Mouse (Mus musculus) gastrocnemius, adult 2 months (tissue): ENCODE measurements at regions not wholly inside any gene's neighbourhood (a gene's known extent, or its start where the extent isn't known, plus 50 kb on each side); places are given as distances from the start of the nearest gene placed in this dataset.

Source experiments
- DNase-seq: peaks from one replicate; pipeline ENCODE4 v3.0.0; 2022
- H3K27ac ChIP-seq: fragments of 200-600 bp; 2 replicates; pipeline ENCODE4 v1.8.1; 2022; ENCODE audit warnings: mild to moderate bottlenecking
- H3K4me3 ChIP-seq: fragments of 200-600 bp; 2 replicates; pipeline ENCODE4 v1.8.1; 2022; ENCODE audit warnings: mild to moderate bottlenecking, moderate library complexity
- CTCF ChIP-seq: fragments of 200-600 bp; IDR thresholded peaks from 2 replicates; pipeline ENCODE4 v1.8.1; 2022; ENCODE audit warnings: antibody characterized with exemption, mild to moderate bottlenecking, moderate library complexity
- intact Hi-C: fragments of 180-260 bp; cut with DNase I; formaldehyde crosslinking; loops from one replicate; pipeline ENCODE4 v1.15.1; 2025

DNA sequence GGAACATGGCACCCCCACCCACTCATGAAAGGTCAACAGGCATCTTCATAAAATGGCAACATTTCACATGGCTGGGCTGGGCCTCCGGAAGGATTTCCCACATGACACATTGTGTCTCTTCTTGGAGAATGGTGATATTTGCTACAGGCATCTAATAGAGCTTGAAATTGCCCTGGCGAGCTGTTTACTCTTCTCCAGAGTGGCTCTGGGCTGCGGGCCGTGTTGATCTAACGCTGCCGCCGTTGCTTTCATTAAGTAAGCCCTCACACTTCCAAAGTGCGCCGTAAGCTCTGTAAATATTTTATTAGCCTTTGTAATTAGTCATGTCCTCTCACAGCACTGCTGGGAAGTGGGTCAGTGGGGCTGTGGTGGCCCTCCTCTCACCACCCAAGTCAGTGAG lies 164.4 kb upstream of the Ctnnb1 start:
- no peak for DNase-seq
- no peak overlapping the region for H3K4me3 ChIP-seq
- no peak for TF ChIP-seq CTCF
- intact Hi-C loops, result no loop called here
- H3K27ac ChIP-seq, result no peak overlapping the region

DNA sequence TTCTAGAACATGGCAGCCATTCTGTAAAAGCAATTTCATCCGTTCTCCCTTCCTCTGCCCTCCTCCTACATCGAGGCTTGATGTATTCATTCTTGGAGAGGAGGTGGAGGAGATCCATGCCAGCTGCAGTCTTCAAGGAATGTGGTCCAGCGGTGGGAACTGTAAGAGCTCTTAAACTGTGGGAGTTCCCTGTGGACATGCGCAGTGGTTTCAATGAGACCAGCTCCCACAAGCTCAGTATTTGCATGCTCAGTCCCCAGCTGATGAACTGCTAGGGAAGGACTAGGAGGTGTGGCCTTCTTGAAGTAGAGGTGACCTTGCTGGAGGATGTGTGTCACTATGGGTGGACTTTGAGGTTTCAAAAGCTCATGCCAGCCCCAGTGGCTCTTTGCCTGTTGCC lies 163.7 kb upstream of the Ctnnb1 start:
- H3K27ac ChIP-seq, result no peak overlapping the region
- DNase-seq, result no peak
- no peak for TF ChIP-seq CTCF
- H3K4me3 ChIP-seq, result no peak overlapping the region
- intact Hi-C loops, result no loop called here

DNA sequence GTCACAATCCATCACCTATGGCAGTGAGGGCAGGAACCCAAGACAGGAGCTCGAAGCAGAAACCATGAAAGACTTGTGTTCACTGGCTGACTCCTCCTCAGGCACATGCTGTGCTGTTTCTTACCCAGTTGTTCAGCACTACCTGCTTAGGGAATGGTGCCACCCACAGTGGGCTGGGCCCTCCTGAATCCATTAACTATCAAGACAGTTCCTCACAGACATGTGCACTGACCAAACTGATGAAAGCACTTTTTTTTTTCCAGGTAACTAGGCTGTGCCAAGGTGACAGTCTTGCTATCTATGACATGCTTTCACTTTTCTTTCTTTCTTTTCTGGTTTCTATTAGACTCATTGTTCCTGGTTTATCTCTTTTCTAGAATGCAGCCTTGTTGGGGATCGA lies 162.1 kb upstream of the Ctnnb1 start:
- intact Hi-C loops, result no loop called here
- TF ChIP-seq CTCF, result no peak
- DNase-seq, result no peak
- H3K27ac ChIP-seq, result no peak overlapping the region
- no peak overlapping the region for H3K4me3 ChIP-seq

DNA sequence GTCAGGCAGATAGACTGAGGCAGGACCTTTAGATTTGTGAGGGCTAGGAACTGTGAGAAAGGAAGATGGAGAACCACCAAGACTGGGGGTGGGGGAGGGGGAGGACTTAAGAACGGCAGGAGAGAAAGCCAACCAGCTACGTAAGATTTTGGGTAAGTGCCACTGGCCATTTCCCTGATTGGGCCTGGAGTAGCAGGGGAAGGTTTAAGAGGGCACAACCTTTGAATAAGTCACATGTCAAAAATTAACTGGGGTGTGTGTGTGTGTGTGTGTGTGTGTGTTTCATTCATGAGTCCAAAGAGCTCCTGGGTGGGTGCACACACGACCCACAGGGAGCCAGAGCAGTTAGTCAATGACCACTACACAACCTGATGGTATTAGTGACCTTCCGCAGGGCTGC lies 161.6 kb upstream of the Ctnnb1 start:
- no peak for DNase-seq
- Histone ChIP-seq H3K27ac (no peak overlapping the region), H3K4me3 (no peak overlapping the region)
- no peak for TF ChIP-seq CTCF
- intact Hi-C loops, result no loop called here

DNA sequence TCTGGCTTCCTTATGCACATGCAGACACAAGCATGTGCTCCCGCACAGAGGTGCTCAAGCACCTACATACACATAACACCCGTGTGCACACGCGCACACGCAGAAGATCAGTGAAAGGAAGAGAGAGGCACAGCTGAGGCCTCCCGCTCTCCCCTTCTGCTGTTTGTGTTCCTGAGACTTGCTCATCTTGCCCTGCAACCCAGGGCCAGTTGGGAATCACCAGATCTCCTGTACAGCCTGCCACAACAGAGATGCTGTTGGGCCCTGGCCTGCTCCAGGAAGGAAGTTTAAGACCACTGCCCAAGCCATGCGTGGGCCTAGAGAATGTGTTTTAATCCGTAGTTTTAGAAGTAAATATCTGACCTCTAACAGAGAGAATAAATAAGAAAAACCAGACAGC lies 160.0 kb upstream of the Ctnnb1 start:
- no peak for TF ChIP-seq CTCF
- no peak for DNase-seq
- Histone ChIP-seq H3K27ac (no peak overlapping the region), H3K4me3 (no peak overlapping the region)
- intact Hi-C loops, result no loop called here

GRCm38 (mm10) chr9:120769679-120770078 lies 159.3 kb upstream of the Ctnnb1 start:
- intact Hi-C loops, result no loop called here
- Histone ChIP-seq H3K27ac (no peak overlapping the region), H3K4me3 (no peak overlapping the region)
- DNase-seq, result no peak
- no peak for TF ChIP-seq CTCF

DNA sequence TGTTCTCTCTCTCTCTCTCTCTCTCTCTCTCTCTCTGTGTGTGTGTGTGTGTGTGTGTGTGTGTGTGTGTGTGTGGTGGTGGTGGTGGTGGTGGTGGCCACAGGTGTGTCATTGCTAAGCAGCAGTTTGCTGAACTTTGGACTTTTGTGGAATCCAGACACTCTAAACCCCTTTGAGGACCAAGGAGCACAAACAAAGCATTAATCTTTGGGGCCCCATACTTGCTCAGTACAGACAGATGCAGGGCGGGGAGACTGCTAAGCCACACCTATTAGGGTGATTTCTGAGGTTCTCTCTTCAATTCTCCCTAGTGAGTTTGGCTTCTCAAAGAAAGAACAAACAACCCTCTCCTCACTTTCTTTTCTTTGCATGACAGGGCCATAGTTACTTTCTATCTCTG lies 158.1 kb upstream of the Ctnnb1 start:
- intact Hi-C loops, result no loop called here
- no peak for TF ChIP-seq CTCF

GRCm38 (mm10) chr9:120771896-120772530 lies 157.0 kb upstream of the Ctnnb1 start:
- H3K4me3 ChIP-seq, result no peak overlapping the region
- peak overlapping the region; percentile 40 for H3K27ac ChIP-seq
- intact Hi-C loops, result no loop called here
- TF ChIP-seq CTCF, result no peak
- DNase-seq, result no peak

More for the DNA sequence above, 158.1 kb upstream of the Ctnnb1 start:
- no peak for DNase-seq
- H3K27ac ChIP-seq, result no peak overlapping the region
- no peak overlapping the region for H3K4me3 ChIP-seq

DNA sequence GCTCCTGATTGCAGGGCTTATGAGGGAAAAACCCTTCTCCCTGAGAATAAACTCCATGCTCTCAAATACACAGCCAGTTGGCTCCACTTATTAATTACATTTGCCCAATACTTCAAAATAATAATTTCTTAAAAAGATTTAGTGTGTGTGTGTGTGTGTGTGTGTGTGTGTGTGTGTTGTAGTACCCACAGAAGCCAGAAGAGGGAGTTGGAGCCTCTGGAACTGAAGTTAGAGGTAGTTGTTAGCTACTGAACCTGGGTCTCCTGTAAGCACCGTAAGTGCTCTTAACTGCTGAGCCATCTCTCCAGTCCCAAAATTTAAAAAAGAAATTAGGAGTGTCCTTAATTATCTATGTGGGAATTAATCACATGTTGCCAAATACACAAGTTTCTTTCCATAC lies 154.8 kb upstream of the Ctnnb1 start:
- Histone ChIP-seq H3K4me3 (no peak overlapping the region), H3K27ac (0 out of 2 replicates have a peak overlapping the region, but pooled peaks have one; percentile 38)
- TF ChIP-seq CTCF, result peak; percentile 40
- no peak for DNase-seq
- intact Hi-C loops, result no loop called here

DNA sequence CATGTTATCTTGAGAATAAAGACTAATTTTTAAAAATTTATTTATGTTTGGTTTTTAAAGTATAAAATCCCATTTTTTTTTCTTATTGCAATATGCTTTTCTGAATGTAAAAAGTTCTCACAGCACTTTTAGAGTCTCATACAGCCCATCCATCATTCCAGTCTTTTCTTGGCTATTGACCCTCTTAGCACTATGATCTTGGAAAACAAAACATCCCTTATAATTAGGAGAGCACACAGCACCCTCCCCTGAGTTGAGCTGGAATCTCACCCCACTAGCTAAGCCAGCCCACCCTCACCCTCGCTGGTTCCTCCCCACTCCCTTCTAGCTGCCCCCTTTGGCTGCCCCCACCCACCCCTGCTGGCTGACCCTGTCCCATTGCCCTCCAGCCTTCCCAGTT lies 154.2 kb upstream of the Ctnnb1 start:
- intact Hi-C loops, result no loop called here
- TF ChIP-seq CTCF, result no peak; the same call in 1 of the 2 replicates

GRCm38 (mm10) chr9:120775721-120776120 lies 153.3 kb upstream of the Ctnnb1 start:
- peak overlapping the region; percentile 72 for H3K27ac ChIP-seq
- no peak for DNase-seq
- TF ChIP-seq CTCF, result no peak
- no peak overlapping the region for H3K4me3 ChIP-seq
- intact Hi-C loops, result no loop called here

More for the DNA sequence above, 154.2 kb upstream of the Ctnnb1 start:
- no peak for DNase-seq
- Histone ChIP-seq H3K27ac (peak overlapping the region; percentile 72), H3K4me3 (no peak overlapping the region)

GRCm38 (mm10) chr9:120776456-120777001 lies 152.5 kb upstream of the Ctnnb1 start:
- peak overlapping the region; percentile 72 for H3K27ac ChIP-seq
- no peak for TF ChIP-seq CTCF
- peak; percentile 33 for DNase-seq
- H3K4me3 ChIP-seq, result no peak overlapping the region
- intact Hi-C loops, result no loop called here

- TF ChIP-seq CTCF, result no peak
- Histone ChIP-seq H3K4me3 (no peak overlapping the region), H3K27ac (peak overlapping the region; percentile 72)
- DNase-seq, result no peak
- intact Hi-C loops, result no loop called here
Observed at GRCm38 (mm10) chr9:120777016-120777415, 152.0 kb upstream of the Ctnnb1 start.

GRCm38 (mm10) chr9:120777501-120777900 lies 151.5 kb upstream of the Ctnnb1 start:
- peak; percentile 44 for DNase-seq
- intact Hi-C loops, result no loop called here
- TF ChIP-seq CTCF, result no peak
- peak overlapping the region; percentile 87 for H3K27ac ChIP-seq
- H3K4me3 ChIP-seq, result peak overlapping the region; percentile 11; the same call in 1 of the 2 replicates
